Mouse (Mus musculus) brown adipose tissue, adult 24 weeks (tissue): Measurements from ENCODE around the gene Thada. TPM values are rescaled to one million over a fixed set of nuclear protein-coding genes. Genes with fewer than 3 reads are reported as not detected.
"Not testable (repeated sequence)": the region's sequence is repeated elsewhere in the genome, so short reads cannot be mapped to it uniquely, and the experiment has no call there.

ENCODE experiments used
- H3K27ac ChIP-seq: fragments of 200-500 bp; replicated peaks from 2 replicates; pipeline ENCODE4 v1.5.1; 2012; ENCODE audit warnings: low read depth, mild to moderate bottlenecking, low read length
- H3K4me1 ChIP-seq: fragments of 200-500 bp; 2 replicates; pipeline ENCODE4 v1.6.1; 2012; ENCODE audit warnings: low read length, mixed read lengths; ENCODE audit not compliant: control insufficient read depth, insufficient read depth, insufficient read length
- H3K4me3 ChIP-seq: fragments of 200-500 bp; 2 replicates; pipeline ENCODE4 v1.5.1; 2012; ENCODE audit warnings: low read depth, mild to moderate bottlenecking, low read length, moderate library complexity; ENCODE audit not compliant: insufficient read depth
- polyA plus RNA-seq: library from polyadenylated mRNA; stranded (reverse); fragments of >200 nt; gene quantifications from 2 replicates; pipeline ENCODE4 v1.2.4, GENCODE M21; 2012; ENCODE audit not compliant: missing spikeins, insufficient read depth, insufficient read length

The Thada gene
- polyA plus RNA-seq, 1 experiment: 4.7 TPM

DNA sequence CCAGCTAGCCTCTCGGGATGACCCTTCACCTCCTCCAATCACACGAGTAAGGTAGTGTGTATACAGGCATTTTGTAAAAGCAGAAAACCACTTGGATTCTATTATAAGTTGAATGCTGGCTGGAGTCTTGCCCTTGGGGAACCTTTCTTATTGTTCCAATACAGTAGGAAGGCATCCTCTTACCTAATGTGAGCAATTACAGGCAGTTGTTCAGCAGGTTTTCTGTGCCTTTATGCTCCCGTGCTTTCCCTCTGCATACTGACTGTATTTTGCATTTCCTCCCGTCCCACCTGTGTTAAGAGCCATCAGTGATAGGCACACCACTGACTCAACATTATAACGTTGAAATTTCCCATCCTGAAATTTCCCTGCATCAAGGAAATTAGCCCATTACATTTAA lies 261.0 kb downstream of the Thada start:
- peaks cover 3% of the 10 kb centered on the region for H3K4me1 ChIP-seq
- H3K4me3 ChIP-seq: no peak overlapping the region
- H3K27ac ChIP-seq: no peak overlapping the region

DNA sequence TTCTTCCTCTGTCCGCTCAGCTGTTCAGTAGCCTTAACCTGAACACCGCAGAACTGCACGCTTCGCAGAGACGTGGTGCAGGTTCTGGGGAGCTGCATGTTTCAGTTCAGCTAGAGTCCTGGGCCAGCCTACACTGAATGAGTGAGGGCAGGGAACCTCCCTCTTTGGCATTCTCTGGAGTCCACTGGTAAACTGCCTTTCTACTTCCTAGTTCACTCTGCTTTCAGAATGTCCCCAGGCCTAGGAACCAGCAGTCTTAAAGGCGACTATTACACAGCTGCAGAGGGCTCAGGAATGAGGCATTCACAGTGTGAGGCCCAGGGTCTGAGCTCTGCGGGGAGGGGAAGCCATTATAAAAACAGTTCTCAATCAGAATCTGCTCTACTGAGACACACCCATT lies 262.7 kb downstream of the Thada start:
- peaks cover 3% of the 10 kb centered on the region for H3K4me1 ChIP-seq
- H3K27ac ChIP-seq: 0 out of 2 replicates have a peak overlapping the region, but pooled peaks have one; percentile 11
- H3K4me3 ChIP-seq: no peak overlapping the region

DNA sequence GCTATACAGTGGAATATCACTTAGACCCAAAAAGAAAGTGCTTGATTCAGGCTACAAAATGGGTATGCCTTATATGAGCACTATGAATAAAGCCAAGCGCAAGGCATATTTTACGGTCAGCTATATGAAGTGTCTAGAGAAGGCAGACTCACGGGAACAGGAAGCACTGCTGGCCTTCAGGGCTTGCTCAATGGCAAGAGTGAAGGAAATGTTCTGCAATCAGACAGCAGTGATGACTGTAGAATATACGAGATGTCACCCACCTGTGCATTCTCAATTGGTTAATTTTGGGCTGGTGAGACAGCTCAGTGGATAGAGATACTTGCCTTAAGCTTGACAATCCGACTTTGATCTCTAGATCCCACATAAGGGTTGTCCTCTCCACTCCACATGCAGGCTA lies 264.8 kb downstream of the Thada start:
- Histone ChIP-seq H3K4me3 (no peak overlapping the region), H3K4me1 (peaks cover 11% of the 10 kb centered on the region), H3K27ac (no peak overlapping the region)

DNA sequence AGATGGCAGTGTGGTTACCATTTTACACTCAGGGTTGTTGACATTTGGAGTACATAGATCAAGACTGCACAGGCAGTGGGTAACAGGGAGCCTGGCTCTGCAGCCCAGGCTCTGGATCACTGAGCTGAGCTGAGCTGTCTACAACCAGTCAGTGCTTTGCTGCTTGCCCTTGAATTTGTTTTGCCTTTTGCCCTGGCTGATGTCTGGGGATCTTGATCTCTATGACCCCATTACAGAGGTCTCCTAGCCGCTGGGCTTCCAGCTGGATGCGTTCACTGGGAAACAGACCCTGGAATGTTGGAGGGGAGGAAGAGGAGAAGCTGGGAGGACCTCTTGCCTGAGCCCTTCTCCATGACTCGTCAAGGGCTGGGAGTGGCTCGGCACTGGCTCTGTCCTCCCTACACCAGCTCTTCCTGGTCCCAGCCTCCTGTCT lies 268.1 kb downstream of the Thada start:
- H3K4me3 ChIP-seq: no peak overlapping the region
- peak overlapping the region; percentile 53 for H3K27ac ChIP-seq
- peaks cover 14% of the 10 kb centered on the region for H3K4me1 ChIP-seq

DNA sequence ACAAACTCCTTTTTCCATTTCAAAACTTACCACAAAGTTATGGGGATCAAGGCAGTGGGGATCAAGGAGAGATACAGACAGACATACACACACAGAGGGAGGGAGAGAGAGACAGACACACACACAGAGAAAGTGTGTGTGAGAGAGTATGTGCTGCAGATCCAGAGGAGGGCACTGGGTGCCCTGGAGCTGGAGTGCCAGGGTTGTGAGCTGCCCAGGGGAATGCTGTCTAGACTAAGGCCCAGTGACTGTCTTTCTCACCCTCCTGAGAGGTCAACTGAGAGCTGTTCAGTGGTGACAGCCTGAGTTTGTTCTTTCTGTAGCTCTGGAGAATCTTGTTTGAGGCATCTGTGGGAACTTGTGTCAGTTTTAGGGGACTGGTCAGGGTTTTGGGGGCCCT lies 269.7 kb downstream of the Thada start:
- Histone ChIP-seq H3K4me3 (no peak overlapping the region), H3K4me1 (peaks cover 14% of the 10 kb centered on the region), H3K27ac (peak overlapping the region; percentile 96)

DNA sequence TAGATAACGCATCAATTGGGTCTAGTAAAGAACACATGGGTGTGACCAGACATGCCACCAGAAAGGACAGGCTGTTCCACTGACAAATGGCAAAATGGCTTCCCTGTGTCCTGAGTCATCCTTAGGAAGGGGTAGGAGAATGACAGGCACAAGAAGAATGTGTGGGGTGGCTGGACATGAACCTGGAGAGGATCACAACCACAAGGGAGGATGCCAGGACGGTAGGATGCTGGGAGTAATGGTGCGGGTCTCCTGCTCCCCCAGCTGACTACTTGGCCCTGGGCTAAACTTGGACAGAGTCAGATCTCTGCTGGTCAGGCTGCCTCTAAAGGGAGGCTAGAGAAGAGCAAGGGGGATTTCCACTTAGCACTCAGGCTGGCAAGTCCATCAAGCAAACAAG lies 270.2 kb downstream of the Thada start:
- Histone ChIP-seq H3K27ac (peak overlapping the region; percentile 96), H3K4me3 (no peak overlapping the region), H3K4me1 (peaks cover 14% of the 10 kb centered on the region)

DNA sequence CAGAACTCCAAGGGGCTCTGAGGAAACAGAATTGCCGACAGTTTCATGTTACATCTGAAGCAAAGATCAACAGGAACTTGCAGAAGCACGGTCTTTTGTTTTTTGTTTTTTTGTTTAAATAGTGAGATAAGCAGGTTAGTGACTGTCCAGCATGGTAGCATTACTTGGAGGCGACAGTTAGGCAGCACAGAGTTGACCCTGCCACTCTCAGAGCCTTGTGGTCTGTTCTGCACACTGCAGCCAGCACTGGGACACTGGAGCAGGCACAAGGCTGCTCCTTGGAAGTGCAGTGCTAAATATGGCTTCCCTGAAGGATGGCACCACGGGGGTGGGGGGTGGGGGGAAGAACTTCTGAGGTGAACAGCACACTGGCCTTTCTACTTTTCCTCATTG lies 271.0 kb downstream of the Thada start:
- Histone ChIP-seq H3K4me1 (peaks cover 16% of the 10 kb centered on the region), H3K4me3 (no peak overlapping the region), H3K27ac (peak overlapping the region; percentile 96)

DNA sequence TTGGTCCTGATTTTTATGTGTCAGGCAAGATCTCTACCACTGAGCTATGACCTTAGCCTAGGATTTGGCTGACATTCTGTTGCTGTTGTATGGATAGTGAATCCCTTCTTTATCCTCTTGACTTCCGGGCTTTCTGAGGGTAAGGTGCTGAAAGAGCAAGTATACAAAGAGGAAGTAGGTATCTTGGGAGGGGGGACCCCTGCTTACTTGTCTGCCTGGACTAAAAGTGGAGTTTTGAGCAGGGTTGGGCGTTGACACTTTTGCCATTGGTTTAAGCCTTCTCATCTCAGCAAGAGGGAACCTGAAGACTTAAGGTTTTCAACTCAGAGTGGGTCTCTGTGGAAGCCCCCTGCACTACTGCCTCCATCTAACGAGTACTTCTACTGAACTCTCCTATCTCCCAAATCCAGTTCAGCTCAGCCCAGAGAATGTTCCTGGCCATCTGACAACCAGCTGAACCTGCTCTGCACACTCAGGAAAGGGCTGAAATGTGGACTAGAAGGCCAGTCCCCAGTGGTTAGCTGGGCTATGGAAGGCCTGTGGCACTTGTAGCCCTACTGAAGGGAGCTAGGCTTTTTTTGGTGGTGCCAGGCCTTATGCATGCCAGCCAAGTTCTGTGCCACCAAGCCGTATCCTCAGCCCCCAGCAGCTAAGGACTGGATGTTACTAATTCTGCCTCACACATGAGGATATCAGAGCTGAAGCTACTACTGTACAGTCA lies 271.6 kb downstream of the Thada start:
- peaks cover 16% of the 10 kb centered on the region for H3K4me1 ChIP-seq
- peak overlapping the region; percentile 96 for H3K27ac ChIP-seq
- H3K4me3 ChIP-seq: no peak overlapping the region

DNA sequence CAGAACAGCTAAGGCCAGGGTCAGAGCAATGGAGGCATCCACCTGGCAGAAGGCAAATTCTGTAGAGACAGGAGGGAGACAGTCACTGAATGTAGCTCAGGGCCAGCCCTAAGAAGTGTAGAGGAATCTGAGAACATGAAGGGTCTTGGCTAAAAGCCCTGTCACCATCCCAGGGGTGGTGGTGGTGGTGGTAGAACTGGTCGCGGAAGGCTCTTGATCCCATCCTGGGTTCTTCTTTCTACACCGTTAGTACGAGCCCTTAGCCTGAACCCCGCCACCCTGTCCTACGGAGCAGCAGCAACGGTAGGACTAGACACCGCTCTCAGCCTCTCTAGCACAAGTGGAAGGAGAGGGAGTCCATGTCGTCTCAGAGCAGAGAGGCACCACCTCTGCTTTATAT lies 272.6 kb downstream of the Thada start:
- H3K4me1 ChIP-seq: peaks cover 20% of the 10 kb centered on the region
- H3K4me3 ChIP-seq: no peak overlapping the region
- H3K27ac ChIP-seq: peak overlapping the region; percentile 65; the same call in 1 of the 2 replicates

DNA sequence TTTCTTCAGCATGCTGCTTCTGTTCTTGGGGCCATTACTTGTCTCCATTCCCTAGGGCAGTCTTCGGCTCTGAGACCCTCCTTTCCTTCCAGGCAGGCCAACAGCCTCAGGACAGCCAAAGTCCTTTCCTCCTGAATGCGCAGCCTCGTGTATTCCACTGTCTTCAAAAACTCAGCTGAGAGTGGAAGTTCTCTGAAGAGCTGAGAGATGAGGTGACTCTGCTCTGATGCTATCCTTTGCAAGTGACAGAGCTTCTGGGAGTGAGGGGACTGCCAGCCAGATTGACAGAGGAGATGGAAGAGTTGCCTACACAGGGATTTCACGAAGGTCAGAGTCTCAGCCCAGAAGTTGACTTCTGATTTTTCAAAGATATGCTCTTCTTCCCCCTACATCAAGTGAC lies 274.1 kb downstream of the Thada start:
- Histone ChIP-seq H3K4me3 (no peak overlapping the region), H3K4me1 (peaks cover 13% of the 10 kb centered on the region), H3K27ac (peak overlapping the region; percentile 65)

DNA sequence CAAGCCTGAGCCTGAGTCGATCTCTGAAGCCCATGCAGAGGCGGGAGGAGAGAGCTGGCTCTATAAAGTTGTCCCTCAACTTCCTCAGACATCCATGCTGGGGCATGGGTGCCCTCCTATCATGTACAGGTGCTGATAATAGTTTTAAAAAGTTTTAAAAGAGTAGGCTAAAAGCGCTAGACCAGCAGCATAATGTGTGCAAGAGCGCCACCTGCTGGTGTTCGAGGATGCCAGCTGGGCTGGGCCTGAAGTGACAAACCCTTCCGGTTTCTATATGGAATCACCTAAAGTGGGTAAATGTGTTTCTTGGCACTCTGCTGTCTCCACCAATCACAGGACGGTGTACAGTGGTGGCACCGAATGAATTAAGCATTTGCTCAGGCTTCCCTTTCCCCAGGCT lies 275.1 kb downstream of the Thada start:
- Histone ChIP-seq H3K4me1 (peaks cover 9% of the 10 kb centered on the region), H3K27ac (no peak overlapping the region), H3K4me3 (no peak overlapping the region)

DNA sequence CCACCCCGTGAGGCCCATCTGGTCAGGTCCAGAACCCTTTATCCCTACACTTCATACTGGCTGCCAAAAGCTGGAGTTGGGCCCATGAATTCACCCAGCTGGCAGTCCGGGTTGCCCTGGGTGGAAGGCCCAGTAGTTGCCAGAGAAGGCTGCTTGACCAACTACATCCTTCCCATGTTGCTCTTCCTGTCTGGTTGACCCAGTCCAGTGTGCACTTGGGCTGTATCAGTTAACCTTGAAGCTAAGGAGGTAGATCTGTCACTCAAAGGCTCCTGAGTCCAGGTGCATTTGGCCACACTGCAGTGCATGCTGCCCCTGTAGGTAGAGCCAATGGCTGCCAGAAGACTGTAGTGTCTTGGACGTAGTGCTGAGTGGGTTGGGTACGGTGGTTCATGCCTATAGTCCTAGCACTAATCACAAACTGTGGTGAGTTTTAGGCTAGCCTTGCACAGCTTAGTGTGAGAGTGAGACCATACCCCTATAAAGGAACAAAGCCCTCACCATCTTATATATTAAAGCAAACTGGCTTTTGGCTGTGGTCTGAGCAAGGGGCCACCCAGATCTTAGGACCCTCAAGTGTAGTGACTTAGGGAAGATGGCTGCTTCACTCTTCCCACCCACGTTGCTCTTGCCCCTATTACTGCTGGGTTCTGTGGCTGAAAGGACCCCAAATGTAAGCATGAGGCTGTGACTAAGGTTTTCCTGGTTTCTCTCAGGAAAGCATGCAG lies 276.7 kb downstream of the Thada start:
- H3K4me3 ChIP-seq: peak overlapping the region; percentile 40
- H3K4me1 ChIP-seq: peaks cover 7% of the 10 kb centered on the region

DNA sequence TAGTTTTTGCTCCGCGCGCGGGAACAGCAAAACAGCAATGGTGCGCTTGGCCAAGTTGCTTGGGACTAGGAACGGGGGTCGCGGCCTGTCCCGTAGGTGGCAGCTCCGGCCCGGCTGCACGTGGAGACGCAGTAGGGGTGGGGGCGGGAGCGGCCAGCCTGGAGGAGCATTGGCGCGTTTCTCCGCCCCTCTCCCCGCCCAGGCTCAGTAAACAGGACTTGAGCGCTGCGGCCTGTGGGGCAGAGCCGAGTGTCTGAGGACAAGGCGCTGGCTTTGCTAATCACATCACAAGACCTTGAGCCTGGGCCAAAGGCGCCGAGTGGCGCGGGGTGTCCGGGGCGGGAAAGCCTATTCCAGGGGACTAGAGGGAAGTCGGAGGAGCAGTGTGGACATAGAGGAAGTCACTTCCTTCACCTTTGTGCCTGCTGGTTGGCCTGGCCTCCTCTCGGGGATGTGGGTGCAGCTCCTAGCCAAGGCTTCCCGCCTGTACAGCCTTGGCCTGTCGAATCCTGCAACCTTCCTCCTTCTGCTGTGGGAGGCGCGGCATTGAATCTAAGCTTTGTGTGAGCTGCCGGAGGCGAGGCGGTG lies 277.5 kb downstream of the Thada start:
- peaks cover 7% of the 10 kb centered on the region for H3K4me1 ChIP-seq
- peak overlapping the region; percentile 92 for H3K27ac ChIP-seq
- peak overlapping the region; percentile 67 for H3K4me3 ChIP-seq

More for the DNA sequence above, 276.7 kb downstream of the Thada start:
- H3K27ac ChIP-seq: peak overlapping the region; percentile 84

DNA sequence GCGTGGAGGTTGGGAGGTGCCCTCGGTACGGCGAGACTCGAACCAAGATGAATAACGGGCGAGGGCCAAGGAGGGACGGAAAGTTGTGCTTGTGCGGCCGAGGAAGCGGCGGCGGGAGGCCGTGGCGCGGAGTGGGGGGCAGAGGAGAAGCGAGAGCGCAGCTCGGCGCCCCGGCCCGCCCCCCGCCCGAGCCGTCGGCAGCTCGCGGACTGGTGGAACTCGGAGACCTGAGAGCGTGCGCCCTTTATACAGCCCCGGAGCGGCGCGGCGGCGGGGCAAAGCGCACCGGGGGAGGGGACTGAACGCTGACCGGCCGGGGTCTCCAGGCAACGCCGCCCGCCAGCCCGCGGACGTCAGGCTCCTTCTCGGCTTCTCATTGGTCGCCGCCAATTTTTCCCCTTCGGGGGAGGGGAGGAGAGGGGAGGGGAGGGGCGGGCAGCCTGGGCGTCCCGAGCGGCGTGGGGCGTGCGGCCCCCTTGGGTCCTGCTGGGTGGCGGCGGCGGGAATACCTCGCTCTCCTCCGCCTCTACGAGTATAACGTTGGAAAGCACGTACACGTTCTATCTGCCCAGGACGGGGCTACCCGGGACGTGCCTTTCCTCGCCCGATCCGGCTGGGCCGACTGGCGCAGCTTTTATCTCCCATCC lies 278.2 kb downstream of the Thada start, which contains the start of gene Zfp36l2:
Zfp36l2 (minus strand) TSS at position 221 of the 647 bp plus-strand sequence.
- Histone ChIP-seq H3K4me1 (peaks cover 7% of the 10 kb centered on the region), H3K4me3 (peak within 1 kb of the TSS; percentile 94), H3K27ac (peak within 1 kb of the TSS; percentile 95)

DNA sequence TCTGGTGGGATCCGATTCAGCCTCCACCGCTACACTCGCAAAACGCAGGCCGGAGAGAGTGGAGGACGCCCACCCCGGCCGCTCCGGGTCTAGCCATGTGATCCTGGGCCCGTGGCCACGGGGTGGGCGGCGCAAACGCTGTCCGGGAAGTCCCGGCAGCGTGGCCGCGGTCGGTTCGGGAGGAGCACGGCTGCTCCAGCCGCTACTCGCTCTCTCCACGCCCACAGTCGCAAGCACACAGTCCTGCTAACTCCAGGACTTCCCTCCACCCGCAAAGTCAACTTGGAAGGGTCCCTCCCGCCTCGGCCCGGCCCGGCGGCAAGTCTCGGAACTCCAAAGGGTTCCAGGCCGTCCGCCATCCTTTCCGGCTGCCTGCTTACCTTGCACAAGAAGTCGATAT lies 278.7 kb downstream of the Thada start:
- H3K4me1 ChIP-seq: not testable (repeated sequence)
- H3K27ac ChIP-seq: peak overlapping the region; percentile 95
- peak overlapping the region; percentile 94 for H3K4me3 ChIP-seq
